Mouse (Mus musculus) heart, embryonic 15.5 days (tissue): ENCODE results near the gene Jak2. TPM values are rescaled to one million over a fixed set of nuclear protein-coding genes. Genes with fewer than 3 reads are reported as not detected.

Source experiments
- ATAC-seq: fragments of 200-750 bp; cut with Nextera tagmentation; replicated peaks from 2 replicates; pipeline ENCODE4 v1.8.0; 2017; ENCODE audit warnings: low read depth, moderate TSS enrichment; ENCODE audit not compliant: insufficient number of reproducible peaks, insufficient read depth, low FRiP score
- H3K27ac ChIP-seq: fragments of 300-500 bp; sonication (generic); 2 replicates; pipeline ENCODE4 v1.5.1; 2015; ENCODE audit warnings: mild to moderate bottlenecking, inconsistent platforms
- H3K27me3 ChIP-seq: fragments of 300-500 bp; sonication (generic); 2 replicates; pipeline ENCODE4 v1.6.1; 2015; ENCODE audit warnings: inconsistent platforms
- H3K36me3 ChIP-seq: fragments of 300-500 bp; sonication (generic); 2 replicates; pipeline ENCODE4 v1.6.1; 2015; ENCODE audit warnings: mild to moderate bottlenecking, inconsistent platforms
- H3K4me1 ChIP-seq: fragments of 300-500 bp; sonication (generic); replicated peaks from 2 replicates; pipeline ENCODE4 v1.6.1; 2015; ENCODE audit warnings: inconsistent platforms
- H3K4me2 ChIP-seq: fragments of 300-500 bp; sonication (generic); 2 replicates; pipeline ENCODE4 v1.6.1; 2015; ENCODE audit warnings: inconsistent platforms, mild to moderate bottlenecking, moderate library complexity
- H3K4me3 ChIP-seq: fragments of 300-500 bp; sonication (generic); 2 replicates; pipeline ENCODE4 v1.5.1; 2015; ENCODE audit warnings: mild to moderate bottlenecking, inconsistent platforms
- H3K9ac ChIP-seq: fragments of 300-500 bp; sonication (generic); 2 replicates; pipeline ENCODE4 v1.6.1; 2015; ENCODE audit warnings: mild to moderate bottlenecking, inconsistent platforms
- H3K9me3 ChIP-seq: fragments of 300-500 bp; sonication (generic); replicated peaks from 2 replicates; pipeline ENCODE4 v1.6.1; 2016; ENCODE audit warnings: inconsistent platforms
- WGBS: fragments of 180-500 bp; shearing (Covaris S2); methylation state at CpG from one replicate; pipeline ENCODE4 v1.1.7; 2015; ENCODE audit warnings: mixed read lengths; 5-methylcytosine and 5-hydroxymethylcytosine counted together
- polyA plus RNA-seq: library from polyadenylated mRNA; unstranded; fragments of >200 nt; fragmentation: Nextera tagmentation; extraction: Ambion mirVana; gene quantifications from 2 replicates; pipeline ENCODE4 v1.2.1, GENCODE M21; 2015

Jak2 gene
- 5.7 and 7.6 TPM in 2 replicates for polyA plus RNA-seq

DNA sequence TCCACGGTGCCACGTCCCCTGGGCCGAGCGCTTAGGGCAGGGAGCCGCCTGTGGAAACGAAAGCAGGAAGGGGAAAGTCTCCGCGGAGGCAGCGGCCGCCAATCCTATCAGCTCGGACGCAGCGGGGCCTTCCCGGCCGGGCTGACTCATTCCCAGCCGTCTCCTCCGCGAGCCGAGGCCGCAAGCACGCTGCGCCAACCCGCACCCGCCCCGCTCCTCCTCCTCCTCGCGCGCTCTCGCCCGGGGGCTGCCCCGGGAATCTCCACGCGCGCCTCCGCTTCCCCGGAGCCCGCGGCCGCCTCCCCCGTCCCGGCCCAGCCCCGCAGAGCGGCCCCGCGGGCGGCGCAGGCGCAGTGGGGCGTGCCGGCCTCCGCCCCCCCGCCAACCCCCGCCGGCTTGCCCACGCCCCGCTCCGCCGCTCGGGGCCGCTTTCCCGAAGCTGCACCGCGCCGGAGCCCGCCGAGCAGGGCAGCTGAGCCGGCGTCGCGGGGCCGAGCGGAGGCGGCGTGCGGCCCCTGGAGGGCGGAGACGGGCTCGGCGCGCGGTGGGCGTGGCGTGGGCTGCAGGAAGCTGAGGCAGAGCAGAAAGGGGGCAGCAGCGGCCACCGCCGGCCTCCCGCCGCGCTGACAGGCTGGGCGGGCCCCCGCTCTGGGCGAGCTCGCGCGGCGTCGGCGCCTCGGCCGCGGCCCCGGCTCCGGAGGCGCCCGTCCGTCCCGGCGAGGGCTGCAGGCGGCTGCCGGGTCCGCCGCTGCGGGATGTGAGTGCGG lies at the start of gene Jak2:
Jak2 (plus strand) TSS at position 638 of the 767 bp plus-strand sequence.
- H3K4me3 ChIP-seq, result peak within 1 kb of the TSS; percentile 86
- no peaks in the 10 kb centered on the region for H3K27me3 ChIP-seq
- peak within 1 kb of the TSS; percentile 72 for H3K4me2 ChIP-seq
- H3K27ac ChIP-seq, result peak within 1 kb of the TSS; percentile 99
- no peaks in the 10 kb centered on the region for H3K9me3 ChIP-seq
- WGBS, result under 1% methylated on average over 95 of the region's 114 CpGs
- H3K36me3 ChIP-seq, result no peaks in the 10 kb centered on the region
- peaks cover 28% of the 10 kb centered on the region for H3K4me1 ChIP-seq
- peak within 1 kb of the TSS; percentile 93 for H3K9ac ChIP-seq
- peak; percentile 96 for ATAC-seq

- Histone ChIP-seq H3K4me2 (no peak overlapping the region), H3K9ac (no peak overlapping the region), H3K27me3 (no peaks in the 10 kb centered on the region), H3K27ac (no peak overlapping the region), H3K4me1 (peaks cover 9% of the 10 kb centered on the region), H3K36me3 (no peaks in the 10 kb centered on the region), H3K9me3 (no peaks in the 10 kb centered on the region), H3K4me3 (no peak overlapping the region)
- ATAC-seq, result no peak
- WGBS, result 21% methylated on average over 2 of the region's 2 CpGs
Measured at GRCm38 (mm10) chr19:29203337-29203736, 48.3 kb upstream of the Jak2 start.

GRCm38 (mm10) chr19:29204583-29204982 lies 47.0 kb upstream of the Jak2 start:
- H3K27me3 ChIP-seq, result no peaks in the 10 kb centered on the region
- H3K9ac ChIP-seq, result no peak overlapping the region
- H3K4me3 ChIP-seq, result no peak overlapping the region
- H3K4me1 ChIP-seq, result peaks cover 9% of the 10 kb centered on the region
- no peak overlapping the region for H3K27ac ChIP-seq
- H3K9me3 ChIP-seq, result no peaks in the 10 kb centered on the region
- no peak for ATAC-seq
- H3K36me3 ChIP-seq, result no peaks in the 10 kb centered on the region
- WGBS, result 34% methylated on average over 4 of the region's 4 CpGs
- no peak overlapping the region for H3K4me2 ChIP-seq

GRCm38 (mm10) chr19:29205267-29205666 lies 46.4 kb upstream of the Jak2 start:
- H3K27ac ChIP-seq, result no peak overlapping the region
- ATAC-seq, result no peak
- no peak overlapping the region for H3K4me3 ChIP-seq
- no peaks in the 10 kb centered on the region for H3K36me3 ChIP-seq
- H3K4me1 ChIP-seq, result peaks cover 9% of the 10 kb centered on the region
- H3K27me3 ChIP-seq, result no peaks in the 10 kb centered on the region
- 82% methylated on average over 2 of the region's 2 CpGs for WGBS
- no peak overlapping the region for H3K4me2 ChIP-seq
- H3K9me3 ChIP-seq, result no peaks in the 10 kb centered on the region
- H3K9ac ChIP-seq, result no peak overlapping the region

DNA sequence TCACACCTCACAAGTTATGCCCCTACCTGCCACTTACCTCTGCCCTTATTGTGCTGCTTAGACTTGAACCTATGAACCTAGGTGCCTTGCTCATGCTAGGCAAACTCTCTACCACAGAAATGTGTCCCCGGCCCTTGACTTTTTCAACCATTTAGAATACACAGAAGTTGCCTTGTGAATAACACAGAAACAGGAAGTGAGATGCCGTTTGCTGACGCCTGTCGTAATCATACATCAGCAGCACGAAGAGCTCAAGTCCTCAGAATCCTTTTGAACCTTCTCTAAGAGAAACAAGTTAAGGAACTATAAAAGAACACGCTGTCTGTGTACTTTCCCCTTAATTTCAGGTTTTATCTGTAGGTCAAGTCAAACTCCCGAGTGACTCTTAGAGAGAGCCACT lies 41.7 kb upstream of the Jak2 start:
- Histone ChIP-seq H3K4me1 (no peaks in the 10 kb centered on the region), H3K9me3 (no peaks in the 10 kb centered on the region), H3K4me2 (no peak overlapping the region), H3K9ac (no peak overlapping the region), H3K4me3 (no peak overlapping the region), H3K27ac (no peak overlapping the region), H3K36me3 (no peaks in the 10 kb centered on the region), H3K27me3 (no peaks in the 10 kb centered on the region)
- WGBS, result 73% methylated on average over 7 of the region's 7 CpGs
- no peak for ATAC-seq

DNA sequence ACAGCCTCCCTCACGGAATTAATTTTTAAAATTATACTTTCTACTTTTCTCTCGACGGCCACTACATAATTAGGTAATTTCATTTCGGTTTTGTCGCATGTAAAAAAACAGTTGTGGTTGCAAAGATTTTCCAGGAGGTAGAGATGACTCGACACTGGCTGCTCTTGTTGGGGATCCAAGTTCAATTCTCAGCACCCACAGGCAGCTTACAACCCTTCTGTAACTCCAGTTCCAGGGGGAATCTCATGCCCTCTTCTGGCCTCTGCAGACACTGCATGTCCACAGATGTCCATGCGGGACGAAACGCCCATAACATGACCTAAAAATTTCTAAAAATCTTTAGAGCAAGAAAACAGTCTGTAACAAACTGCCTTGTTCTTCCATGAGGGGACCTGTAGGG lies 41.3 kb upstream of the Jak2 start:
- no peak overlapping the region for H3K4me2 ChIP-seq
- H3K9me3 ChIP-seq, result no peaks in the 10 kb centered on the region
- H3K9ac ChIP-seq, result no peak overlapping the region
- no peaks in the 10 kb centered on the region for H3K27me3 ChIP-seq
- no peaks in the 10 kb centered on the region for H3K4me1 ChIP-seq
- no peak for ATAC-seq
- H3K27ac ChIP-seq, result no peak overlapping the region
- H3K4me3 ChIP-seq, result no peak overlapping the region
- 91% methylated on average over 9 of the region's 9 CpGs for WGBS
- no peaks in the 10 kb centered on the region for H3K36me3 ChIP-seq

GRCm38 (mm10) chr19:29215811-29216509 lies 35.7 kb upstream of the Jak2 start:
- no peak for ATAC-seq
- 59% methylated on average over 8 of the region's 8 CpGs for WGBS
- Histone ChIP-seq H3K4me2 (no peak overlapping the region), H3K27ac (no peak overlapping the region), H3K4me1 (no peaks in the 10 kb centered on the region), H3K27me3 (no peaks in the 10 kb centered on the region), H3K9me3 (no peaks in the 10 kb centered on the region), H3K4me3 (no peak overlapping the region), H3K36me3 (no peaks in the 10 kb centered on the region), H3K9ac (no peak overlapping the region)

DNA sequence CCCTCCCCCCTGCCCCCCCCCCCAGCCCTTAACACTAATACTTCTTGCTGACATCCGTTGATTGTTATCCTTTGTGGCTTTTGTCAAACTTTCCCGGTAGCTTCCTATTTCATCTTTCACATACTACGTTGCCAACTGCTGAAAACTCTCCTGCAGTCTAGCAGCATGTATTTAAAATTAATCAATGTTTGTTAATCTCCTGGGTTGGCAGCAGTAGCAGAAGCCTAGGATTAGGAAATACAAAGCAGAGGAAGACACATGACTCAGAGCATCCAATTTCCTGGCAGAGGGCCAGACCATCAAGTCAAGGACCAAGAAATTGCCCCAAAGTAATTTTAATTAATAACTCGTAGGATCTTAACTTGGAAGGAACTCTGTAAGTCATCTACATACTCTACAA lies 29.8 kb upstream of the Jak2 start:
- ATAC-seq, result no peak
- H3K36me3 ChIP-seq, result no peaks in the 10 kb centered on the region
- H3K9ac ChIP-seq, result no peak overlapping the region
- H3K4me3 ChIP-seq, result no peak overlapping the region
- WGBS, result 65% methylated on average over 4 of the region's 4 CpGs
- no peaks in the 10 kb centered on the region for H3K27me3 ChIP-seq
- no peak overlapping the region for H3K4me2 ChIP-seq
- H3K9me3 ChIP-seq, result no peaks in the 10 kb centered on the region
- H3K4me1 ChIP-seq, result no peaks in the 10 kb centered on the region
- no peak overlapping the region for H3K27ac ChIP-seq

GRCm38 (mm10) chr19:29224968-29225367 lies 26.7 kb upstream of the Jak2 start:
- H3K27me3 ChIP-seq, result no peaks in the 10 kb centered on the region

DNA sequence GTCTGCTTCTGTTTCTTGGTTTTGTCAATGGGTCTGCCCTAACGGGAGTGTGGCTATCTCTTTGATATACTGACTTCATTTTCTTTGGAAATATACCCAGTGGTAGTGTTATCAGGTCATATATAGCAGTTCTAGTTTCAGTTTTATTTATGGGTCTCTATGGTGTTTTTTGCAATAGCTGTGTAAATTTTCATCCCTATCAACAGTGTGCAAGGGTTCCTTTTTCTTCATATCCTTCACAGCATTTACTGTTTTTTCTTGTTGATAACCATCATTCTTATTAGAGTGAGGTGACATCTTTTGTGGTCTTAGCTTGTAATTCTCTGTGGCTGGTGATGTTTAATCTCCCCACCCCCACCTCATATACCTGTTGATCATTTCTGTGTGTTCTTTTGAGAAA lies 24.6 kb upstream of the Jak2 start:
- Histone ChIP-seq H3K9ac (no peak overlapping the region), H3K4me2 (no peak overlapping the region), H3K4me1 (no peaks in the 10 kb centered on the region), H3K4me3 (no peak overlapping the region), H3K36me3 (no peaks in the 10 kb centered on the region), H3K27me3 (no peaks in the 10 kb centered on the region), H3K9me3 (no peaks in the 10 kb centered on the region), H3K27ac (no peak overlapping the region)
- WGBS, result 48% methylated on average over 1 of the region's 1 CpGs
- no peak for ATAC-seq

More at GRCm38 (mm10) chr19:29224968-29225367, 26.7 kb upstream of the Jak2 start:
- Histone ChIP-seq H3K27ac (no peak overlapping the region), H3K4me2 (no peak overlapping the region), H3K9me3 (no peaks in the 10 kb centered on the region), H3K9ac (no peak overlapping the region), H3K4me3 (no peak overlapping the region), H3K36me3 (no peaks in the 10 kb centered on the region), H3K4me1 (no peaks in the 10 kb centered on the region)
- no peak for ATAC-seq

DNA sequence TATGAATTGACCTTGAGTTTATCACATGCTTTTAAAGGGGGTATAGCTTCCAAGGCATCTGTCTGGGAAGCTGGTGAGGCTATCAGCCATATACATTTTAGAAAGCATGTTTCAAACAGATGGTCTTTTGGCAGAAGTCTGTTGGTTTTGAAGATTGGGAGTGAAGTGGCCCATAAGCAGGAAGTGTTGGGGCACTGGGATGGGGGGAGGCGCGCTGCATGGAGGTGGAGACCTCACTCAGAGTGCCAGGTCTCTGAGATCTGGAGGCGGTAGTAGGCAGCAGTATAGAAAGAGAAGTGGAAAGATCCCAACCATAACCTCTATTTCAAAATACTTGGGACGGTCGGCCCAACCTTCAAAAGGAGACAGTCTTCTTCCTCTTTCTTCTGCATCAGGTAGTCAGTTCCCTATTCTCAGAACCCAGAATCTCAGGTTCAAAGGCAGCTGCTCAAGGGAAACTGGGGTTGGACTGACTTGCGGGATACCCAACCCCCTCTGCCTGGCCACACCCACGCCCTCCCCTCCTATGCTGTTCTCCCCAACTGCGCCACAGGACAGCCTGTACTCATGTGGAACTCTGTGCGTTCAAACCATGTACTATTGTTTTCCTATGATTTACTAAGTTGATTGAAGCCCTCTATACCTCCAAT lies 23.6 kb upstream of the Jak2 start:
- Histone ChIP-seq H3K27me3 (no peaks in the 10 kb centered on the region), H3K4me3 (no peak overlapping the region), H3K4me2 (no peak overlapping the region), H3K4me1 (no peaks in the 10 kb centered on the region), H3K27ac (no peak overlapping the region), H3K9me3 (no peaks in the 10 kb centered on the region), H3K9ac (no peak overlapping the region), H3K36me3 (no peaks in the 10 kb centered on the region)
- no peak for ATAC-seq
- 64% methylated on average over 9 of the region's 9 CpGs for WGBS
